Mouse (Mus musculus) cerebellum, postnatal 36 days (tissue): ENCODE measurements around the gene Ccdc190.

Source experiments
- DNase-seq, 2 experiments: peaks; one replicate each; pipeline ENCODE4 v3.0.0; 2021 to 2022; ENCODE audit warnings: mixed read lengths in 2 of 2

Gene Ccdc190

GRCm38 (mm10) chr1:169928454-169928971 lies at the start of gene Ccdc190:
Ccdc190 (plus strand) TSS chr1:169928648.
- DNase-seq = no peak

- no peak for DNase-seq
These were observed 49.4 kb upstream of the Ccdc190 start for GRCm38 (mm10) chr1:169879060-169879459.

GRCm38 (mm10) chr1:169880181-169880580 lies 48.3 kb upstream of the Ccdc190 start:
- DNase-seq = no peak

- DNase-seq = no peak
These were observed 45.3 kb upstream of the Ccdc190 start for GRCm38 (mm10) chr1:169883081-169883565.

GRCm38 (mm10) chr1:169889250-169889649 lies 39.2 kb upstream of the Ccdc190 start:
- no peak for DNase-seq

- no peak for DNase-seq
These were observed 34.5 kb upstream of the Ccdc190 start for GRCm38 (mm10) chr1:169893976-169894375.

GRCm38 (mm10) chr1:169895686-169896085 lies 32.8 kb upstream of the Ccdc190 start:
- DNase-seq = no peak

GRCm38 (mm10) chr1:169897916-169898315 lies 30.5 kb upstream of the Ccdc190 start:
- no peak for DNase-seq

- DNase-seq = no peak
These were observed 29.8 kb upstream of the Ccdc190 start for GRCm38 (mm10) chr1:169898607-169899006.

- no peak for DNase-seq
These were observed 27.6 kb upstream of the Ccdc190 start for GRCm38 (mm10) chr1:169900771-169901336.

- DNase-seq = no peak
These were observed 19.3 kb upstream of the Ccdc190 start for GRCm38 (mm10) chr1:169909163-169909562.

- no peak for DNase-seq
These were observed 18.8 kb upstream of the Ccdc190 start for GRCm38 (mm10) chr1:169909659-169910058.

GRCm38 (mm10) chr1:169910751-169911150 lies 17.7 kb upstream of the Ccdc190 start:
- no peak for DNase-seq

GRCm38 (mm10) chr1:169911526-169911925 lies 16.9 kb upstream of the Ccdc190 start:
- no peak for DNase-seq

- DNase-seq = no peak
These were observed 11.8 kb upstream of the Ccdc190 start for GRCm38 (mm10) chr1:169916659-169917058.

GRCm38 (mm10) chr1:169917115-169917796 lies 11.2 kb upstream of the Ccdc190 start:
- no peak for DNase-seq

GRCm38 (mm10) chr1:169917998-169918397 lies 10.4 kb upstream of the Ccdc190 start:
- DNase-seq = peak in 1 of 2 experiments; percentile 13

GRCm38 (mm10) chr1:169919211-169919610 lies 9.2 kb upstream of the Ccdc190 start:
- peak; percentile 68 to 80 for DNase-seq

GRCm38 (mm10) chr1:169921710-169922211 lies 6.7 kb upstream of the Ccdc190 start:
- peak; percentile 23 to 40 for DNase-seq

GRCm38 (mm10) chr1:169924567-169924966 lies 3.9 kb upstream of the Ccdc190 start:
- DNase-seq = no peak

GRCm38 (mm10) chr1:169927753-169928369 lies 587 bp upstream of the Ccdc190 start:
- no peak for DNase-seq

GRCm38 (mm10) chr1:169931698-169932097 lies 3.2 kb downstream of the Ccdc190 start:
- no peak for DNase-seq

- DNase-seq = no peak
These were observed 3.8 kb downstream of the Ccdc190 start for GRCm38 (mm10) chr1:169932122-169932746.
